Mouse (Mus musculus): ENCODE results near the gene Ctf2. TPM values are rescaled to one million over a fixed set of nuclear protein-coding genes. Genes with fewer than 3 reads are reported as not detected.

The Ctf2 gene
- polyA plus RNA-seq (2021; fragmentation: Nextera tagmentation): 0.06 TPM in 1 of 2 replicates, not detected in the other
- long read RNA-seq, experiment 1, partial matches to known transcripts: 0 of 1 reads
- long read RNA-seq, experiment 1, other reads (novel, unspliced or antisense): 1 of 1 reads
- long read RNA-seq, experiment 2, partial matches to known transcripts: 0 of 1 reads
- long read RNA-seq, experiment 2, other reads (novel, unspliced or antisense): 1 of 1 reads

GRCm38 (mm10) chr7:127732066-127732465, at the start of gene Ctf2:
Ctf2 (minus strand) TSS chr7:127732166.

DNA sequence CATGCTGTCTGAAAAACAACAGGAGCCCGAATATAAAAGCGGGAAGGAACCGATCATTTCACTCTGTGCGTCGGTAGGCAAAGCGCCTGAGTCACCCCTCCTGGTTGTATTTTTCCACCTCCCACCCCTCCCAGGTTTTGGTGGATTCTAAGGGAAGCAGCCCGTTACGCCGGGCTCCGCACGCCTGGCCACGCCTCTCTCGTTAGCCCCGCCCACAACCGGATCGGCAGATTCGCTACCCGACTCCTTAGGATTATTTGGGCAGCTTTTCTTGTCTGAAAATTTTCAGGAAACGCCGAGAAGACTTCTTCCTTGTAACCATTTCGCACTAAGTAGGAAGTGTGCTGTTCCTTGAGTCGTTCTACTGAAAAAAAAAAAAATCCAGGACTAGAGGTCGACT, 44.5 kb upstream of the Ctf2 start, which contains the start of gene Setd1a:
Gene Setd1a, plus strand, starts transcription at position 245 of the 400 bp plus-strand sequence.

GRCm38 (mm10) chr7:127769651-127770038, 37.7 kb upstream of the Ctf2 start, which contains the start of gene Orai3:
Orai3 (plus strand) TSS chr7:127769815.

GRCm38 (mm10) chr7:127744366-127745045, 12.5 kb upstream of the Ctf2 start, which contains the start of gene Fbxl19:
Fbxl19 (plus strand) TSS chr7:127744543.

GRCm38 (mm10) chr7:127712461-127713385, 19.2 kb downstream of the Ctf2 start, which contains the start of gene Ctf1:
Ctf1 (plus strand) TSS chr7:127712736.

DNA sequence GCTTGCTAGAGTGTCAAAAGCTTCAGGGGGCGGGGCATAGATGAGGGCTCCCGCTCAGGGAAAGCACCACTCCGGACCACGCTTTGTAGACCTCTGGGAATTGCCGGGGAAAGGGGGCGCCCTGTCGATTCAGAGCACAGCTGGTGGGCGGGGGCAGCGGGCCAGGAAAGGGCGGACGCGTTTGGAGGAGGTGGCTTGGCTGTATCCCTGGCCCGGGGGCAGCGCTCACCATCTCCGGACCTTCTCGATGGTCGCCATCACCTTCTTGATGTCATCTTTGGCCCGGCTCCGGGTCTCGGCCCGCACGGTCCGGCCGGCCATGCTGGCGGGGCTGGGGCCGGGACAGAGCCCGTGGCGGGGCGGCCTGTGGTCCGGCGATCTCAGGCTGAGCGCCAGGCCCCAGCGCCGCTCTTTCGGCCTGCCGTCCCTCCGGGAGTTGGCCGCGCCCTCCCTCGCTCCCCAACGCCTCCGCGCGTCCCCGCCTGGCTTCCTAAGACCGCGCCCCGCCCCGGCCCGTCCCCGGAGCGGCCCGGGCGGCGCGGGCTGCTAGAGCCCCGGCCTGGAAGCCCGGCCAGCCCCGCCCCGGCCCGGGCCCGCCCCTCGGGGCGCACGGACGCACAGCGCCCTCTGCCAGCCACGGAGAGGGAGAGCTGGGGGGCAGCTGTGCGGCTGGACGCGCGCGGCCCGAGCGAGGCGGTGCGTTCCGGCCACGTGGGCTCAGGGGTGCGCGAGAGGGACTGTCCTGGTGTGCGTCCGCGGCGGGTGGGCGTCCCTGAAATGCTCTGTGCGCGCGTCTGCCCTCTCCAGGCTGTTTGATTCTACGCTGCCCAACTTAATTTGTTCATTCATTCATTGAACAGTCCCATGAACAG, 23.5 kb downstream of the Ctf2 start, which contains the start of gene Bcl7c:
Gene Bcl7c, minus strand, starts transcription at position 727 of the 872 bp plus-strand sequence.

Other genes with a start within 250 kb of the Ctf2 start
- gene Srcap, start 220.2 kb downstream of the Ctf2 start, polyA plus RNA-seq (2021; fragmentation: Nextera tagmentation): 10.7 and 13.8 TPM in 2 replicates
- 1.8 and 2.5 TPM in 2 replicates for gene Gm42715, start 212.6 kb downstream of the Ctf2 start, polyA plus RNA-seq (2021; fragmentation: Nextera tagmentation)
- gene Tmem265, start 170.8 kb downstream of the Ctf2 start, polyA plus RNA-seq (2021; fragmentation: Nextera tagmentation): not detected in 2 replicates
- gene Phkg2, start 158.8 kb downstream of the Ctf2 start, polyA plus RNA-seq (2021; fragmentation: Nextera tagmentation): 19.9 and 24.9 TPM in 2 replicates
- 11.4 and 13.3 TPM in 2 replicates for gene Ccdc189, start 143.6 kb downstream of the Ctf2 start, polyA plus RNA-seq (2021; fragmentation: Nextera tagmentation)
- 9.2 and 12.6 TPM in 2 replicates for gene Rnf40, start 143.4 kb downstream of the Ctf2 start, polyA plus RNA-seq (2021; fragmentation: Nextera tagmentation)
- gene Zfp629, start 116.4 kb downstream of the Ctf2 start, polyA plus RNA-seq (2021; fragmentation: Nextera tagmentation): 1.4 and 2.9 TPM in 2 replicates
- gene Bcl7c, start 23.2 kb downstream of the Ctf2 start, polyA plus RNA-seq (2021; fragmentation: Nextera tagmentation): 3.8 and 12.7 TPM in 2 replicates
- 0.44 and 3.5 TPM in 2 replicates for gene Ctf1, start 19.4 kb downstream of the Ctf2 start, polyA plus RNA-seq (2021; fragmentation: Nextera tagmentation)
- gene Fbxl19, start 12.4 kb upstream of the Ctf2 start, polyA plus RNA-seq (2021; fragmentation: Nextera tagmentation): 0.92 and 1.6 TPM in 2 replicates
- 18.3 and 21.9 TPM in 2 replicates for gene Orai3, start 37.6 kb upstream of the Ctf2 start, polyA plus RNA-seq (2021; fragmentation: Nextera tagmentation)
- 5.7 and 26.7 TPM in 2 replicates for gene Setd1a, start 44.5 kb upstream of the Ctf2 start, polyA plus RNA-seq (2021; fragmentation: Nextera tagmentation)
- gene Gm49388, start 53.4 kb upstream of the Ctf2 start, polyA plus RNA-seq (2021; fragmentation: Nextera tagmentation): not detected in 2 replicates
- gene Hsd3b7, start 68.4 kb upstream of the Ctf2 start, polyA plus RNA-seq (2021; fragmentation: Nextera tagmentation): 5.9 and 9.1 TPM in 2 replicates
- 12.9 and 16.7 TPM in 2 replicates for gene Stx4a, start 92.1 kb upstream of the Ctf2 start, polyA plus RNA-seq (2021; fragmentation: Nextera tagmentation)
- 37.7 and 70.1 TPM in 2 replicates for gene Stx1b, start 92.4 kb upstream of the Ctf2 start, polyA plus RNA-seq (2021; fragmentation: Nextera tagmentation)
- 4.4 and 5.4 TPM in 2 replicates for gene Zfp646, start 144.1 kb upstream of the Ctf2 start, polyA plus RNA-seq (2021; fragmentation: Nextera tagmentation)
- 9.6 and 10.1 TPM in 2 replicates for gene Zfp668, start 144.7 kb upstream of the Ctf2 start, polyA plus RNA-seq (2021; fragmentation: Nextera tagmentation)
- gene Prss53, start 158.8 kb upstream of the Ctf2 start, polyA plus RNA-seq (2021; fragmentation: Nextera tagmentation): 0.63 and 0.69 TPM in 2 replicates
- 0.19 TPM in 1 of 2 replicates, not detected in the other for gene Gm21974, start 163.3 kb upstream of the Ctf2 start, polyA plus RNA-seq (2021; fragmentation: Nextera tagmentation)
- gene Vkorc1, start 163.5 kb upstream of the Ctf2 start, polyA plus RNA-seq (2021; fragmentation: Nextera tagmentation): 88.5 and 90.1 TPM in 2 replicates
- gene Bckdk, start 171.9 kb upstream of the Ctf2 start, polyA plus RNA-seq (2021; fragmentation: Nextera tagmentation): 46.2 and 65.9 TPM in 2 replicates
- 15.4 and 18.4 TPM in 2 replicates for gene Kat8, start 180.3 kb upstream of the Ctf2 start, polyA plus RNA-seq (2021; fragmentation: Nextera tagmentation)
- 0.06 TPM in 1 of 2 replicates, not detected in the other for gene Prss8, start 197.9 kb upstream of the Ctf2 start, polyA plus RNA-seq (2021; fragmentation: Nextera tagmentation)
- 15.3 and 15.8 TPM in 2 replicates for gene Prss36, start 214.6 kb upstream of the Ctf2 start, polyA plus RNA-seq (2021; fragmentation: Nextera tagmentation)
- 10.8 and 13.0 TPM in 2 replicates for gene Fus, start 235.3 kb upstream of the Ctf2 start, polyA plus RNA-seq (2021; fragmentation: Nextera tagmentation)

Data from left cerebral cortex, adult 6 months (tissue).